7 mouse cellular contexts compared by ENCODE assay signal in the genomic region with DNA sequence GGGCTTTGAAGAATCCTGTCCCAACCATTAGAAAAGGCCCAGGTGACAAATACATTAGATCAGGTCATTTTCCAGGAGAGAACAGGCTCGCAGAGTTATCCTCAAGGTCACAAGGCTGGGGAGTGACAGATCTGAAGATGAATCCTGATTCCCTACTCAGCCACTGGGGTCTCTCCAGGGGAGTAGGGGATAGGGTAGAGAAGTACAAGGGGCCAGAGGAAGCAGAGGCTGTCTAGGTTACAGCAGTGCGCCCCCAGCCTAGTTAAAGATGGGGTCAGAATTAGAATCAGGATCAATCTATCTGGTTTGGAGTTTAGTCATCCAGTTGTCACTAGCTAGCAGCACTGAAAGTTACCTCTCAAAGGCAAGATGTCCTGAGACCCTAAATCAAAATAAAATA. TPM values are rescaled to one million over a fixed set of nuclear protein-coding genes. Genes with fewer than 3 reads are reported as not detected.
DNase-seq lines count a peak whose midpoint lies in the region; ATAC-seq and TF ChIP-seq lines count a peak whose summit lies in the region.

No protein-coding gene starts in this region.

- peak overlapping the region; percentile 45 for H3K9ac ChIP-seq in lung, embryonic 14.5 days
- H3K9ac ChIP-seq in forebrain, postnatal 0 days = peak overlapping the region; percentile 97
- peak overlapping the region; percentile 70; the same call in 1 of the 2 replicates for H3K9ac ChIP-seq in limb, embryonic 13.5 days
- H3K9ac ChIP-seq in stomach, embryonic 14.5 days (replicated peaks; ENCODE audit: low read depth, low read length) = peak overlapping the region; percentile 36; the same call in 1 of the 2 replicates

- H3K27ac ChIP-seq in lung, embryonic 14.5 days (ENCODE audit: low read depth) = no peak overlapping the region
- H3K27ac ChIP-seq in forebrain, postnatal 0 days (ENCODE audit: low read depth, low read length) = peak overlapping the region; percentile 97
- no peak overlapping the region for H3K27ac ChIP-seq in limb, embryonic 13.5 days
- H3K27ac ChIP-seq in stomach, embryonic 14.5 days (ENCODE audit: low read length) = no peak overlapping the region

- H3K4me3 ChIP-seq in lung, embryonic 14.5 days (ENCODE audit: low read depth, low read length) = peak overlapping the region; percentile 44
- H3K4me3 ChIP-seq in forebrain, postnatal 0 days (ENCODE audit: low read depth, low read length) = peak overlapping the region; percentile 76
- H3K4me3 ChIP-seq in limb, embryonic 13.5 days = peak overlapping the region; percentile 55
- peak overlapping the region; percentile 47; the same call in 1 of the 2 replicates for H3K4me3 ChIP-seq in stomach, embryonic 14.5 days (ENCODE audit: low read depth, low read length)

- peaks cover 31% of the 10 kb centered on the region for H3K27me3 ChIP-seq in lung, embryonic 14.5 days (ENCODE audit: insufficient read depth, low read length)
- no peaks in the 10 kb centered on the region for H3K27me3 ChIP-seq in forebrain, postnatal 0 days (ENCODE audit: insufficient read depth, low read length)
- H3K27me3 ChIP-seq in limb, embryonic 13.5 days = peaks cover 53% of the 10 kb centered on the region
- H3K27me3 ChIP-seq in stomach, embryonic 14.5 days (ENCODE audit: control insufficient read depth, insufficient read depth, low read length) = peaks cover 14% of the 10 kb centered on the region

- peak overlapping the region; percentile 92 for H3K4me2 ChIP-seq in lung, embryonic 14.5 days
- H3K4me2 ChIP-seq in forebrain, postnatal 0 days (ENCODE audit: low read depth) = peak overlapping the region; percentile 66
- H3K4me2 ChIP-seq in limb, embryonic 13.5 days (replicated peaks) = peak overlapping the region; percentile 95
- peak overlapping the region; percentile 97 for H3K4me2 ChIP-seq in stomach, embryonic 14.5 days (replicated peaks; ENCODE audit: low read depth, low read length)

- no peak for DNase-seq in lung, embryonic 14.5 days
- DNase-seq in lung, postnatal 25 days (ENCODE audit: low spot score) = no peak
- no peak for DNase-seq in forebrain, postnatal 0 days
- no peak for DNase-seq in right cerebral cortex, postnatal 14 days
- no peak for DNase-seq in gastrocnemius, postnatal 14 days

- no peaks in the 10 kb centered on the region for H3K9me3 ChIP-seq in lung, embryonic 14.5 days (ENCODE audit: low read depth, low read length)
- no peaks in the 10 kb centered on the region for H3K9me3 ChIP-seq in forebrain, postnatal 0 days (ENCODE audit: low read length)
- no peaks in the 10 kb centered on the region for H3K9me3 ChIP-seq in limb, embryonic 13.5 days
- no peaks in the 10 kb centered on the region for H3K9me3 ChIP-seq in stomach, embryonic 14.5 days (ENCODE audit: control insufficient read depth, low read depth, low read length)

- H3K4me1 ChIP-seq in lung, embryonic 14.5 days (ENCODE audit: insufficient read depth) = no peaks in the 10 kb centered on the region
- peaks cover 26% of the 10 kb centered on the region for H3K4me1 ChIP-seq in forebrain, postnatal 0 days (ENCODE audit: insufficient read depth)
- H3K4me1 ChIP-seq in limb, embryonic 13.5 days = peaks cover 8% of the 10 kb centered on the region
- no peaks in the 10 kb centered on the region for H3K4me1 ChIP-seq in stomach, embryonic 14.5 days (ENCODE audit: control insufficient read depth, insufficient read depth, low read length)

- H3K36me3 ChIP-seq in lung, embryonic 14.5 days (ENCODE audit: insufficient read depth) = no peaks in the 10 kb centered on the region
- no peaks in the 10 kb centered on the region for H3K36me3 ChIP-seq in forebrain, postnatal 0 days (ENCODE audit: insufficient read depth)
- H3K36me3 ChIP-seq in limb, embryonic 13.5 days = no peaks in the 10 kb centered on the region
- no peaks in the 10 kb centered on the region for H3K36me3 ChIP-seq in stomach, embryonic 14.5 days (ENCODE audit: control insufficient read depth, insufficient read depth, low read length)

- intact Hi-C loops in gastrocnemius, postnatal 14 days (cut with DNase I; ENCODE audit: low total_unique reads) = no loop called here

- 53% methylated on average over 2 of the region's 2 CpGs for WGBS in lung, embryonic 14.5 days
- WGBS in forebrain, postnatal 0 days = 62% methylated on average over 2 of the region's 2 CpGs
- WGBS in limb, embryonic 13.5 days = 63% methylated on average over 2 of the region's 2 CpGs
- 62% methylated on average over 2 of the region's 2 CpGs for WGBS in stomach, embryonic 14.5 days

- ATAC-seq in lung, embryonic 14.5 days (ENCODE audit: insufficient read depth) = no peak
- ATAC-seq in forebrain, postnatal 0 days = peak; percentile 54
- no peak for ATAC-seq in limb, embryonic 13.5 days (ENCODE audit: low FRiP score, low read depth)
- ATAC-seq in stomach, embryonic 14.5 days (ENCODE audit: insufficient number of reproducible peaks, insufficient read depth, low FRiP score, low read depth) = no peak

- TF ChIP-seq CTCF in lung, embryonic 14.5 days (IDR thresholded peaks at IDR 0.05; ENCODE audit: low read depth) = no peak
- TF ChIP-seq CTCF in forebrain, postnatal 0 days (IDR thresholded peaks at IDR 0.05; ENCODE audit: low read depth) = no peak

RNA-seq across cellular contexts. Expression of a gene that starts 0.3 kb away (rescaled TPM):
- polyA plus RNA-seq in lung, embryonic 14.5 days (2014; fragmentation: Nextera tagmentation; extraction: Ambion mirVana) = 1.6 and 2.2 TPM in 2 replicates
- total RNA-seq in forebrain, postnatal 0 days (2014; rRNA removed) = 267 and 333 TPM in 2 replicates
- polyA plus RNA-seq in forebrain, postnatal 0 days (2015; fragmentation: Nextera tagmentation; extraction: Ambion mirVana) = 175 and 186 TPM in 2 replicates
- polyA plus RNA-seq in limb, embryonic 13.5 days (2015; fragmentation: Nextera tagmentation; extraction: Ambion mirVana) = 4.1 and 5.4 TPM in 2 replicates
- polyA plus RNA-seq in stomach, embryonic 14.5 days (2014; fragmentation: Nextera tagmentation; extraction: Ambion mirVana) = 7.1 and 7.7 TPM in 2 replicates
- total RNA-seq in gastrocnemius, postnatal 14 days (2021) = under 1 TPM; 0.31 to 0.33 TPM

RNA-seq across cellular contexts. Expression of a gene that starts 12.2 kb away (rescaled TPM):
- not detected in 2 replicates for polyA plus RNA-seq in lung, embryonic 14.5 days (2014; fragmentation: Nextera tagmentation; extraction: Ambion mirVana)
- total RNA-seq in forebrain, postnatal 0 days (2014; rRNA removed) = not detected in 2 replicates
- polyA plus RNA-seq in forebrain, postnatal 0 days (2015; fragmentation: Nextera tagmentation; extraction: Ambion mirVana) = not detected in 2 replicates
- not detected in 2 replicates for polyA plus RNA-seq in limb, embryonic 13.5 days (2015; fragmentation: Nextera tagmentation; extraction: Ambion mirVana)
- not detected in 2 replicates for polyA plus RNA-seq in stomach, embryonic 14.5 days (2014; fragmentation: Nextera tagmentation; extraction: Ambion mirVana)
- total RNA-seq in gastrocnemius, postnatal 14 days (2021) = not detected

Comparison
In these comparisons a context has a peak if more than half of its experiments do, and no peak if none do; other contexts are left out.
1. H3K9ac ChIP-seq: peak in every context shown above with its lines; median percentile 97 in forebrain, postnatal 0 days; 70 in limb, embryonic 13.5 days; 45 in lung, embryonic 14.5 days; 36 in stomach, embryonic 14.5 days.
2. RNA of a gene that starts 0.3 kb away (polyA plus RNA-seq): 175 to 186 TPM in forebrain, postnatal 0 days; 7.1 to 7.7 TPM in stomach, embryonic 14.5 days, 4.1 to 5.4 TPM in limb, embryonic 13.5 days and 1.6 to 2.2 TPM in lung, embryonic 14.5 days; every median in the first group is over 10 times any median in the second.
3. Peak in every context shown above with its lines, with median percentiles within 50 percentile points of each other: H3K4me2 ChIP-seq and H3K4me3 ChIP-seq.